Mouse (Mus musculus): ENCODE data around the gene Zmiz2. TPM values are rescaled to one million over a fixed set of nuclear protein-coding genes. Genes with fewer than 3 reads are reported as not detected.
A peak's percentile ranks its signal among the peaks of the same experiment; 100 is the strongest.

Zmiz2 gene
- polyA plus RNA-seq, 1 experiment = 37.1 TPM

GRCm38 (mm10) chr11:6392857-6393256, 4.0 kb downstream of the Zmiz2 start:
- peaks cover 24% of the 10 kb centered on the region for H3K79me2 ChIP-seq (ENCODE audit: control insufficient read depth, insufficient read depth)
- TF ChIP-seq MYOG (IDR thresholded peaks at IDR 0.05; ENCODE audit: control insufficient read depth in 1 of 3, insufficient read depth in 1 of 3, insufficient read length in 2 of 3, low read depth in 2 of 3) (no peak), SRF (IDR thresholded peaks at IDR 0.05; ENCODE audit: control insufficient read depth, insufficient read length, low read depth) (no peak), POLR2A (IDR thresholded peaks at IDR 0.05; ENCODE audit: insufficient read length, low read depth) (no peak), REST (IDR thresholded peaks at IDR 0.05; ENCODE audit: insufficient read depth, insufficient read length) (no peak), MYOD1 (IDR thresholded peaks at IDR 0.05; ENCODE audit: control insufficient read depth in 1 of 3, insufficient read length in 2 of 3, low read depth in 2 of 3) (no peak), CEBPB (IDR thresholded peaks at IDR 0.05; ENCODE audit: insufficient read depth, poor library complexity, severe bottlenecking) (no peak), USF1 (IDR thresholded peaks at IDR 0.05; ENCODE audit: low read depth) (no peak), POLR2AphosphoS2 (IDR thresholded peaks at IDR 0.05; ENCODE audit: insufficient read length, low read depth) (no peak), MAX (IDR thresholded peaks at IDR 0.05; ENCODE audit: low read depth) (no peak), E2F4 (IDR thresholded peaks at IDR 0.05; ENCODE audit: insufficient read depth) (no peak), TCF3 (IDR thresholded peaks at IDR 0.05; ENCODE audit: insufficient read length, low read depth) (no peak)
- H3K4me3 ChIP-seq = no peak overlapping the region
- no peaks in the 10 kb centered on the region for H3K27me3 ChIP-seq (ENCODE audit: control insufficient read depth, insufficient read depth, insufficient read length)
- no peak overlapping the region for H3ac ChIP-seq (ENCODE audit: control insufficient read depth, insufficient read length)
- H3K4me2 ChIP-seq (ENCODE audit: low read depth) = no peak overlapping the region
- no peaks in the 10 kb centered on the region for H3K36me3 ChIP-seq (ENCODE audit: control insufficient read depth, insufficient read depth)

GRCm38 (mm10) chr11:6393866-6394265, 5.0 kb downstream of the Zmiz2 start:
- Histone ChIP-seq H3K79me2 (ENCODE audit: control insufficient read depth, insufficient read depth) (peaks cover 24% of the 10 kb centered on the region), H3ac (ENCODE audit: control insufficient read depth, insufficient read length) (no peak overlapping the region), H3K4me2 (ENCODE audit: low read depth) (no peak overlapping the region), H3K4me3 (no peak overlapping the region), H3K36me3 (ENCODE audit: control insufficient read depth, insufficient read depth) (no peaks in the 10 kb centered on the region), H3K27me3 (ENCODE audit: control insufficient read depth, insufficient read depth, insufficient read length) (no peaks in the 10 kb centered on the region)
- TF ChIP-seq TCF12 (IDR thresholded peaks at IDR 0.05; ENCODE audit: insufficient read depth, poor library complexity, severe bottlenecking) (no peak), CEBPB (IDR thresholded peaks at IDR 0.05; ENCODE audit: insufficient read depth, poor library complexity, severe bottlenecking) (no peak), MYOG (IDR thresholded peaks at IDR 0.05; ENCODE audit: control insufficient read depth in 1 of 3, insufficient read depth in 1 of 3, insufficient read length in 2 of 3, low read depth in 2 of 3) (peak in 1 of 3 experiments; percentile 29), MYOD1 (IDR thresholded peaks at IDR 0.05; ENCODE audit: control insufficient read depth in 1 of 3, insufficient read length in 2 of 3, low read depth in 2 of 3) (peak in 1 of 3 experiments; percentile 23), E2F4 (IDR thresholded peaks at IDR 0.05; ENCODE audit: insufficient read depth) (no peak), SRF (IDR thresholded peaks at IDR 0.05; ENCODE audit: control insufficient read depth, insufficient read length, low read depth) (no peak), POLR2A (IDR thresholded peaks at IDR 0.05; ENCODE audit: insufficient read length, low read depth) (no peak)

GRCm38 (mm10) chr11:6395565-6395964, 6.7 kb downstream of the Zmiz2 start:
- TF ChIP-seq SRF (IDR thresholded peaks at IDR 0.05; ENCODE audit: control insufficient read depth, insufficient read length, low read depth) (no peak), TCF12 (IDR thresholded peaks at IDR 0.05; ENCODE audit: insufficient read depth, poor library complexity, severe bottlenecking) (no peak), MYOD1 (IDR thresholded peaks at IDR 0.05; ENCODE audit: control insufficient read depth in 1 of 3, insufficient read length in 2 of 3, low read depth in 2 of 3) (no peak), MYOG (IDR thresholded peaks at IDR 0.05; ENCODE audit: control insufficient read depth in 1 of 3, insufficient read depth in 1 of 3, insufficient read length in 2 of 3, low read depth in 2 of 3) (no peak)
- peaks cover 9% of the 10 kb centered on the region for H3K36me3 ChIP-seq (ENCODE audit: control insufficient read depth, insufficient read depth)
- H3K4me3 ChIP-seq = no peak overlapping the region
- H3K27me3 ChIP-seq (ENCODE audit: control insufficient read depth, insufficient read depth, insufficient read length) = no peaks in the 10 kb centered on the region
- peaks cover 14% of the 10 kb centered on the region for H3K79me2 ChIP-seq (ENCODE audit: control insufficient read depth, insufficient read depth)
- H3K4me2 ChIP-seq (ENCODE audit: low read depth) = no peak overlapping the region
- no peak overlapping the region for H3ac ChIP-seq (ENCODE audit: control insufficient read depth, insufficient read length)

- Histone ChIP-seq H3K79me2 (ENCODE audit: control insufficient read depth, insufficient read depth) (no peaks in the 10 kb centered on the region), H3K36me3 (ENCODE audit: control insufficient read depth, insufficient read depth) (peaks cover 14% of the 10 kb centered on the region), H3K27me3 (ENCODE audit: control insufficient read depth, insufficient read depth, insufficient read length) (no peaks in the 10 kb centered on the region), H3K4me3 (no peak overlapping the region), H3K4me2 (ENCODE audit: low read depth) (no peak overlapping the region), H3ac (ENCODE audit: control insufficient read depth, insufficient read length) (no peak overlapping the region)
- TF ChIP-seq E2F4 (IDR thresholded peaks at IDR 0.05; ENCODE audit: insufficient read depth) (no peak), REST (IDR thresholded peaks at IDR 0.05; ENCODE audit: insufficient read depth, insufficient read length) (no peak)
These were observed 9.3 kb downstream of the Zmiz2 start for GRCm38 (mm10) chr11:6398141-6398540.

GRCm38 (mm10) chr11:6402515-6403510, 13.9 kb downstream of the Zmiz2 start:
- TF ChIP-seq MYOG (IDR thresholded peaks at IDR 0.05; ENCODE audit: control insufficient read depth in 1 of 3, insufficient read depth in 1 of 3, insufficient read length in 2 of 3, low read depth in 2 of 3) (peak in 1 of 3 experiments; percentile 8), MYOD1 (IDR thresholded peaks at IDR 0.05; ENCODE audit: control insufficient read depth in 1 of 3, insufficient read length in 2 of 3, low read depth in 2 of 3) (no peak)
- peaks cover 14% of the 10 kb centered on the region for H3K36me3 ChIP-seq (ENCODE audit: control insufficient read depth, insufficient read depth)
- H3K79me2 ChIP-seq (ENCODE audit: control insufficient read depth, insufficient read depth) = no peaks in the 10 kb centered on the region
- no peak overlapping the region for H3K4me2 ChIP-seq (ENCODE audit: low read depth)
- H3ac ChIP-seq (ENCODE audit: control insufficient read depth, insufficient read length) = no peak overlapping the region
- no peaks in the 10 kb centered on the region for H3K27me3 ChIP-seq (ENCODE audit: control insufficient read depth, insufficient read depth, insufficient read length)
- H3K4me3 ChIP-seq = no peak overlapping the region

Data from myocyte (in vitro differentiated cells).